Mouse (Mus musculus) olfactory bulb, adult 2 months (tissue): ENCODE data around the gene Izumo2.

Experiments
- CTCF ChIP-seq: fragments of 200-500 bp; IDR thresholded peaks from 2 replicates; pipeline ENCODE4 v1.5.1; 2012; ENCODE audit warnings: low read depth, mild to moderate bottlenecking, low read length, moderate library complexity; ENCODE audit not compliant: insufficient read depth
- POLR2A ChIP-seq: fragments of 200-500 bp; IDR thresholded peaks from 2 replicates; pipeline ENCODE4 v1.6.1; 2012; ENCODE audit warnings: mild to moderate bottlenecking, low read depth, low read length, moderate library complexity; ENCODE audit not compliant: insufficient read depth

DNA sequence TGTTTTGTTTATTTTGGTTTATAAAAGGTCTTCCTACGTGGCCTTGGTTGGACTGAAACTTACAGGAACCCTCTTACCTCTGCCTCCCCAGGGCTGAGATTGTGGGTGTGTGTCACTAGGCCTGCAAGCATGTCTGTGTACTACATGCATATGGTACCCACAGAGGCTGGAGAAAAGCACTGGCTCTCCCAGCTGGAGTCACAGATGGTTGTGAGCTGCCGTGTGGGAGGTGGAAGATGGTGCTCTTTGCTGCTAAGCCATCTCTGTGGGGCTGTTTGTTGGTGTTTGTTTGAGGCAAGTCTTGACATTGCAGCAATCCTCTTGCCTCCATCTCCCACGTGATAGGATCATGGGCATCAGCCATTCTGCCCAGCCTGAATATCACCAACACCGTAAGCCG lies 47.3 kb upstream of the Izumo2 start:
- TF ChIP-seq CTCF: no peak
- TF ChIP-seq POLR2A: no peak
